Mouse (Mus musculus): Measurements from ENCODE around the gene Angel1. TPM values are rescaled to one million over a fixed set of nuclear protein-coding genes. Genes with fewer than 3 reads are reported as not detected.

Gene Angel1
- polyA plus RNA-seq, 1 experiment from 2014 or later: 8.4 TPM

DNA sequence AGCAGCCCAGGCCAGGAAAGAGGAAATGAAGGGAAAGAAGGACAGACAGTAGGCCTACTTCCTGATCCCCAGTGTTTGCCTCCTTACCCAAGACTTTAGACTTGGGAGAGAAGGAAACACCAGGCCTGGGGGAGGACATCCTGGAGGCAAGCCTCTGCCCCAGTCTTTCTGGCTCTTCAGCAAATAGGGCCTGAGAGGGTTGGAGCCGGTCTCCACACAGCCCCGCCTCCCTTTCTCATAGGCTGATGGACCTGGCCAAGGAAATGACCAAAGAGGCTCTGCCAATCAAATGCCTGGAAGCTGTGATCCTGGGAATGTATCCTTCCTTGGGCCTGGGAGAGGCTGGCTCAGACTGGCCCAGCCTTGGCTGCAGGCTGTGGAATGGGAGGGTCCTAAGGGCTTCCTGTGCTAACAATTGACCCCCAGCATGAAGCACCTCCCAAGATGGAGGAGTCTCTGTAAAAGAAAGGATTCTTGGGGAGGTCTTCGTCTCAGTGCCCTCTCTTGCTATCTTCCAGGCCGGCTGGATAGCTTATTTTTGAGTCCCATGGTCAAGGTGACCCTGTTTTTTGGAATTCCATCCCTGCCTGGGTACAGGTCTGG lies 38.2 kb downstream of the Angel1 start:
- Histone ChIP-seq H3K4me2 (replicated peaks; ENCODE audit: low read depth, low read length) (no peak overlapping the region), H3K36me3 (ENCODE audit: control insufficient read depth, insufficient read depth, low read length) (peaks cover 9% of the 10 kb centered on the region; the same call in 1 of the 2 replicates), H3K4me1 (replicated peaks; ENCODE audit: control insufficient read depth, insufficient read depth, low read length) (no peaks in the 10 kb centered on the region), H3K9ac (ENCODE audit: low read depth, low read length) (no peak overlapping the region), H3K4me3 (ENCODE audit: low read depth, low read length) (no peak overlapping the region), H3K9me3 (ENCODE audit: control insufficient read depth, low read length) (no peaks in the 10 kb centered on the region), H3K27me3 (ENCODE audit: control insufficient read depth, insufficient read depth, low read length) (no peaks in the 10 kb centered on the region), H3K27ac (ENCODE audit: low read depth, low read length) (0 out of 2 replicates have a peak overlapping the region, but pooled peaks have one; percentile 4)
- WGBS: 76% methylated on average over 4 of the region's 4 CpGs
- no peak for DNase-seq (ENCODE audit: low spot score)
- peak; percentile 24; the same call in 1 of the 2 replicates for ATAC-seq (ENCODE audit: low FRiP score)

DNA sequence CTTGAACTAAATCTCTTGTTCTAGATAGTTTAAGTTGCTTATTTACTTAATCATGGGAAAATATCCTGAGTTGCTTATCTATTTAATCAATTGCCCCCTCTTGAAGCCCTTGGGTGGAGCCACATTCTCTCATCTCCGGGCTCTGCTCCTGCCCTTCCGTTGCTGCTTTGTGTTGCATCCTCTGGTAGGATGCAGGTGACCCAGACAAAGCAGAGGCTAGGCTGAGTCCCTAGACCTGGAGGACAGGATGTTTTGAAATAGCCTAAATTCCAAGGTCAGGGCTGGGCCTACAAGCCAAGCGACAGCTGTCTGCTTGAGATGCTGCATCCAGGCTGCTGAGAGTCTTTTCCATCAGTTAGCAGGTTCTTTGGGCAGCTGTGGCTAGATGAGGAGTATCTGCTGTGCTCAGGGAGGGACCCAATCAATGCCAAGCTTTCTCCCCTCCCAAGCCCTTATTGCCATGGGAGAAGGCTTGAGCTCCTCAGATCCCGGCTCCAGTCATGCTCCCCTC lies 38.8 kb downstream of the Angel1 start:
- Histone ChIP-seq H3K4me1 (replicated peaks; ENCODE audit: control insufficient read depth, insufficient read depth, low read length) (no peaks in the 10 kb centered on the region; the same call in 1 of the 2 replicates), H3K4me2 (replicated peaks; ENCODE audit: low read depth, low read length) (no peak overlapping the region), H3K27ac (ENCODE audit: low read depth, low read length) (0 out of 2 replicates have a peak overlapping the region, but pooled peaks have one; percentile 4), H3K27me3 (ENCODE audit: control insufficient read depth, insufficient read depth, low read length) (no peaks in the 10 kb centered on the region), H3K36me3 (ENCODE audit: control insufficient read depth, insufficient read depth, low read length) (peaks cover 9% of the 10 kb centered on the region; the same call in 1 of the 2 replicates), H3K9ac (ENCODE audit: low read depth, low read length) (no peak overlapping the region), H3K9me3 (ENCODE audit: control insufficient read depth, low read length) (no peaks in the 10 kb centered on the region), H3K4me3 (ENCODE audit: low read depth, low read length) (no peak overlapping the region)
- WGBS: 83% methylated on average over 4 of the region's 4 CpGs
- ATAC-seq (ENCODE audit: low FRiP score): no peak
- DNase-seq (ENCODE audit: low spot score): no peak

DNA sequence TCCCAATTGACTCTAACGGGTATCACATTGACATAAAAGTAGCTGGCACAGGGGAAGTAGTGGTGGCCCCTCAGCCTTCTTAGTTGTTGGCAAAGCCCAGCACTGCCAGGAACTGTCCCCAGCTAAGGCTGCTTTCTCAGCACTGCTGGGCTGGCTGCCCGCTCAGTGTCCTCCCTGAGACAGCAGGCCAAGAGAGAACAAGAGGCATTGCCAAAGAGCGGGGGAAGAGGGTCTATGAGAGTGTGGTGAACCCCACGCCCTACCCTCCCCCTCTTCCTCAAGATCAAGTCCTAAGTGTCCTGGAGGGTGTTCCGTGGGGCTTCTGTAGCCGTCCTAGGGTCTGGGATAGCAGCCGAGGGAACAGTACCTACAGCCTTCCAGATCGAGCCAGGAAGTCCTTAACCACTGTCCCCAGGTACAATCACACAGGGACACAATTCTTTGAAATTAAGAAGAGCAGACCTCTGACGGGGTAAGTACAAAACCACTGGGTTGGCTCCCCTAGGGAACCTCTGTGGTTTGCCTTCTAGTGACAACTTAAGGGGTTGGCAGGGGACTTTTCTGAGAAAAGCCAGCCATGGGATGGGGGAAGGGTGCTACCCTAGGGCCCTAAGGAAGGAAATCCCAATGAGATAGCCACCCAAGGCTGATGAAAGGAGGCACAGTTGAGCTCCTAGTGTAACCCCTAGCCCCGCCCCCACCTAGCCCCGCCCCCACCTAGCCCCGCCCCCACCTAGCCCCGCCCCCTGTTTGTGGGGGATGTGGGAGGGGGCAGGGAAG lies 39.5 kb downstream of the Angel1 start:
- Histone ChIP-seq H3K4me2 (replicated peaks; ENCODE audit: low read depth, low read length) (no peak overlapping the region), H3K27ac (ENCODE audit: low read depth, low read length) (no peak overlapping the region; the same call in 1 of the 2 replicates), H3K9me3 (ENCODE audit: control insufficient read depth, low read length) (no peaks in the 10 kb centered on the region), H3K4me1 (replicated peaks; ENCODE audit: control insufficient read depth, insufficient read depth, low read length) (no peaks in the 10 kb centered on the region; the same call in 1 of the 2 replicates), H3K36me3 (ENCODE audit: control insufficient read depth, insufficient read depth, low read length) (peaks cover 9% of the 10 kb centered on the region; the same call in 1 of the 2 replicates), H3K4me3 (ENCODE audit: low read depth, low read length) (no peak overlapping the region), H3K27me3 (ENCODE audit: control insufficient read depth, insufficient read depth, low read length) (no peaks in the 10 kb centered on the region), H3K9ac (ENCODE audit: low read depth, low read length) (no peak overlapping the region)
- DNase-seq (ENCODE audit: low spot score) (no peak), ATAC-seq (ENCODE audit: low FRiP score) (no peak)
- 61% methylated on average over 13 of the region's 13 CpGs for WGBS

DNA sequence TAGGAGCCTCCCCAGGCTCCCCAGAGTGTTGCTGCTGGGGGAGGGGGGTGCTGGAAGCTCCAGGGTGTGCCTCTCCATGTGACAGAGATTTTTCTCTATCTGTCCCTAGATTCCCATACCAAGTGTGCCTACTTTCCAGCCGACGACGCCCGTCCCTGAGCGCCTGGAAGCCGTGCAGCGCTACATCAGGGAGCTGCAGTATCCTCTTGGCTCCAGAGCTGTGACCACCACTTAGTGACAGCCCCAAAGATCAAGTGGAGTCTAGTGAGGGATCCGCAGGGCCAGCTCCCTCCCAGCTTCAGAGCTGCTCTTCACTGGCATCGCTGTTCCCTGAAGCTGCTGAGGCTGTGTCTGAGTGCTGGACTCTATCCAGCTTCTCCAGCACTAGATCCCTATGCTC lies 41.0 kb downstream of the Angel1 start:
- WGBS: 87% methylated on average over 9 of the region's 9 CpGs
- no peak for DNase-seq (ENCODE audit: low spot score)

DNA sequence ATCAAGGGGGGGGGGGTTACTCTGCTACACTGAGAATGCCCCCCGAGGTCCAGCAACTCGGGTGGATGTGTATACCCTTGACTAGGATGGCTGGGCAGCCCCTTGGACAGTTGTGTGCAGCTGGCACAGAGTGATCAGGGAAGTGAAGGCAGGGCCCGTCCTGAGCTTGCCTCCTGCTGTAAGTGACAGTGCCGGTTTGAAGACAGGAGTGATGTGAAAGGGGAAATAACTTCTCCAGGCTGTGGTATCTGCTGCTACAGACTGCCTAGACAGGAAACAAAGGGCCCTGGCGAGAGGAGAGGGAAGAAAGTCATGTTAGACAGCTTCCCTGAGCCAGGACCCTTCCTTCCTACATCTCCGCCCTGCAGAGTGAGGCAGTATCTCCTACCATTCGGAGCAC lies 42.6 kb downstream of the Angel1 start:
- H3K4me1 ChIP-seq (replicated peaks; ENCODE audit: control insufficient read depth, insufficient read depth, low read length): peaks cover 2% of the 10 kb centered on the region; the same call in 1 of the 2 replicates
- no peak overlapping the region for H3K4me2 ChIP-seq (replicated peaks; ENCODE audit: low read depth, low read length)
- H3K36me3 ChIP-seq (ENCODE audit: control insufficient read depth, insufficient read depth, low read length): peaks cover 9% of the 10 kb centered on the region; the same call in 1 of the 2 replicates
- ATAC-seq (ENCODE audit: low FRiP score) (no peak), DNase-seq (ENCODE audit: low spot score) (no peak)
- H3K9ac ChIP-seq (ENCODE audit: low read depth, low read length): no peak overlapping the region
- no peaks in the 10 kb centered on the region for H3K9me3 ChIP-seq (ENCODE audit: control insufficient read depth, low read length)
- H3K27me3 ChIP-seq (ENCODE audit: control insufficient read depth, insufficient read depth, low read length): no peaks in the 10 kb centered on the region
- no peak overlapping the region for H3K27ac ChIP-seq (ENCODE audit: low read depth, low read length)
- 84% methylated on average over 7 of the region's 7 CpGs for WGBS
- no peak overlapping the region for H3K4me3 ChIP-seq (ENCODE audit: low read depth, low read length)

More for the DNA sequence above, 41.0 kb downstream of the Angel1 start:
- Histone ChIP-seq H3K27ac (ENCODE audit: low read depth, low read length) (no peak overlapping the region), H3K4me1 (replicated peaks; ENCODE audit: control insufficient read depth, insufficient read depth, low read length) (peaks cover 2% of the 10 kb centered on the region; the same call in 1 of the 2 replicates), H3K27me3 (ENCODE audit: control insufficient read depth, insufficient read depth, low read length) (no peaks in the 10 kb centered on the region), H3K4me2 (replicated peaks; ENCODE audit: low read depth, low read length) (no peak overlapping the region), H3K4me3 (ENCODE audit: low read depth, low read length) (no peak overlapping the region), H3K9me3 (ENCODE audit: control insufficient read depth, low read length) (no peaks in the 10 kb centered on the region), H3K9ac (ENCODE audit: low read depth, low read length) (no peak overlapping the region), H3K36me3 (ENCODE audit: control insufficient read depth, insufficient read depth, low read length) (peaks cover 9% of the 10 kb centered on the region; the same call in 1 of the 2 replicates)
- ATAC-seq (ENCODE audit: low FRiP score): no peak

DNA sequence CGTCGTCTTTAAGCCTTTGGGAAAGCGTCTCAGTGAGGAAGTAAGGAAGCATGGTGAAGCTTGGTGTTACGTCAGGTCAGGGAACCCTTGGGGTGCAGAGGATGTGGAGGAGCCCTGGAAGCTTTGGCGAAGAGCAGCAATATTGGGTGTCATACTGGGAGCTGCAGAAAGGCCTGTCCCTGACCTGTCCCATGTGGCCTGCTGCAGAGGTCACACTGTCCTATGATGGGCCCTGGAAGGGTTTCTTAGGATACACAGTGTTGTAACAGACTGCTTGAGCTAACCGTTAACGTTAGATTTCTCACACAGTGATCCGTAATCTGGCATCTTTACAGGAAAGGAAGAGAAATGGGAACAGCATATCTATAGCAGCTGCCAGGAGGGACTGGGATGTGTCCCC lies 44.1 kb downstream of the Angel1 start:
- Histone ChIP-seq H3K9ac (ENCODE audit: low read depth, low read length) (no peak overlapping the region), H3K4me1 (replicated peaks; ENCODE audit: control insufficient read depth, insufficient read depth, low read length) (peaks cover 2% of the 10 kb centered on the region; the same call in 1 of the 2 replicates)

DNA sequence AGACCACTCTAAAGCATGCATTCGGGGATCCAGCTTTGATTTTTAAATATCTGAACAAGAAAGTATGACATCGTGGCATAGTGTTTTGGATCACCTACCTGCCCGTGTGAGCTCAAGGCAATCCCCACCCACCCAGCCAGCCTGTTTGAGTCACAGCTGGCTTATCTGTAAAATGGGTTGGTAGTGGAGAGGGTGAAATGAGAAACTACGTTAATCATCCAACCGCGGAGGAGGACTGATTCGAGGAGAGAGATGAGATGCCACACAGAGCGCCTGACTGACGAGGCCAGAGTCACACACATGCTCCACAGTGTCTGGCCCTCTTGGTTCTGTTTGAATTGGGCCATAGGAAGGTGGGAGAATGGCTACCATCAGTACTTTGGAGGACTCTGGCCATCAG lies 44.6 kb downstream of the Angel1 start:
- Histone ChIP-seq H3K27me3 (ENCODE audit: control insufficient read depth, insufficient read depth, low read length) (no peaks in the 10 kb centered on the region), H3K9me3 (ENCODE audit: control insufficient read depth, low read length) (no peaks in the 10 kb centered on the region), H3K4me2 (replicated peaks; ENCODE audit: low read depth, low read length) (peak overlapping the region; percentile 15), H3K4me3 (ENCODE audit: low read depth, low read length) (peak overlapping the region; percentile 93), H3K9ac (ENCODE audit: low read depth, low read length) (no peak overlapping the region), H3K4me1 (replicated peaks; ENCODE audit: control insufficient read depth, insufficient read depth, low read length) (peaks cover 2% of the 10 kb centered on the region; the same call in 1 of the 2 replicates), H3K36me3 (ENCODE audit: control insufficient read depth, insufficient read depth, low read length) (peaks cover 5% of the 10 kb centered on the region; the same call in 1 of the 2 replicates), H3K27ac (ENCODE audit: low read depth, low read length) (no peak overlapping the region)
- WGBS: 86% methylated on average over 9 of the region's 9 CpGs
- ATAC-seq (ENCODE audit: low FRiP score): no peak
- no peak for DNase-seq (ENCODE audit: low spot score)

More for the DNA sequence above, 44.1 kb downstream of the Angel1 start:
- ATAC-seq (ENCODE audit: low FRiP score) (no peak), DNase-seq (ENCODE audit: low spot score) (no peak)
- Histone ChIP-seq H3K4me3 (ENCODE audit: low read depth, low read length) (0 out of 2 replicates have a peak overlapping the region, but pooled peaks have one; percentile 12), H3K9me3 (ENCODE audit: control insufficient read depth, low read length) (no peaks in the 10 kb centered on the region), H3K4me2 (replicated peaks; ENCODE audit: low read depth, low read length) (no peak overlapping the region), H3K27me3 (ENCODE audit: control insufficient read depth, insufficient read depth, low read length) (no peaks in the 10 kb centered on the region), H3K36me3 (ENCODE audit: control insufficient read depth, insufficient read depth, low read length) (peaks cover 9% of the 10 kb centered on the region; the same call in 1 of the 2 replicates), H3K27ac (ENCODE audit: low read depth, low read length) (no peak overlapping the region)
- WGBS: 90% methylated on average over 8 of the region's 8 CpGs

DNA sequence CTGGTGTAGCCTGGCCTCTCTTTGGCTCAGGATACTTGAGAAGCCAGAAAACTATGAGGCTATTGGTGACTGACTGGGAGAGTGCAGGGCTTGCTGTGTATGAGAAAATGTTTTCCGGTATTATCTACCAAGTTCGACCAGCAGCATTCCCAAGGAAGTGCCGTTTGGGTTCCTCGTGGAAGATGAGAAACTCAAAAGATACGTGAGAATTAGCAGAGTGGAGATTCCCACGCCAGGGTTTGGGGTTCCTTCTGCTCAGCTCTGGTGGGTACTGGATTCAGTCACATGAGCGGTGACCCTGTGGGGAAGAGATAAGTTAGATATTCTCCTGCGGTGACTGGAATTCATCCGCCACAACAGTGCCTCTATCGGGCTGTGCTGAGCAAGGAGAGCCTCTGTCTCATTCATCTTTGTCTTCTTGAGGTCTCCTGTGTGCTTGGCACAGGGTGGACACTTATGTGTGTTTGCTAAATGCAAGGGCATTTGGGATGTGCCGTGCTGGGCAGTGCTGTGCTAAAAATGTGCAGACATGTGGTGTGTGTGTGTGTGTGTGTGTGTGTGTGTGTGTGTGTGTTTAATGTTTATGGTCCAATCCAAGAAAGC lies 45.6 kb downstream of the Angel1 start:
- ATAC-seq (ENCODE audit: low FRiP score) (no peak), DNase-seq (ENCODE audit: low spot score) (peak; percentile 48)
- Histone ChIP-seq H3K27ac (ENCODE audit: low read depth, low read length) (peak overlapping the region; percentile 99), H3K27me3 (ENCODE audit: control insufficient read depth, insufficient read depth, low read length) (no peaks in the 10 kb centered on the region), H3K9me3 (ENCODE audit: control insufficient read depth, low read length) (no peaks in the 10 kb centered on the region), H3K9ac (ENCODE audit: low read depth, low read length) (peak overlapping the region; percentile 98), H3K36me3 (ENCODE audit: control insufficient read depth, insufficient read depth, low read length) (no peaks in the 10 kb centered on the region), H3K4me1 (replicated peaks; ENCODE audit: control insufficient read depth, insufficient read depth, low read length) (peaks cover 2% of the 10 kb centered on the region; the same call in 1 of the 2 replicates), H3K4me2 (replicated peaks; ENCODE audit: low read depth, low read length) (peak overlapping the region; percentile 72), H3K4me3 (ENCODE audit: low read depth, low read length) (peak overlapping the region; percentile 93)
- WGBS: 46% methylated on average over 11 of the region's 11 CpGs

Measured in hindbrain, embryonic 11.5 days (tissue).